Mouse (Mus musculus): ENCODE data around the gene Plvap. TPM values are rescaled to one million over a fixed set of nuclear protein-coding genes. Genes with fewer than 3 reads are reported as not detected.

Gene Plvap
- polyA plus RNA-seq, 1 experiment = 20.5 TPM

DNA sequence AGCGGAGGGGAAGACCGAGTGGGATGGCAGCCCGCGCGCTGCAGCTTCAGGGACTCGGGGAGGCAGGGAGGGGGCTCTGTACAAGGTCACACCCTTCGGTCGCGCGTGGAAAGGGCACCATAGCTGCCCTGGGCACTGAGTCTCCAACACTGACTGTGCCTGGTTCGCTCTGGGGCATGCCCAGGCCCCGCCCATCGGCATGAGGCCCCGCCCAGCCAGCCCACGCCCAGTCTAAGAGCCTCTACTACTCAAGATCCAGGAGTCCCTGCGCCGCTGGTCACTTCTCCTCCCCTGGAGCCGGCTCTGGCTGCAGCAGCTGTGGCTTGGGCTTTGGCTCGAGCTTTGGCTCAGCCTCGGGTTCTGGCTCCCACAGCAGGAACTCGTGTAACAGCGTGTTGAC, 54.6 kb downstream of the Plvap start:
- Histone ChIP-seq H3K27ac (ENCODE audit: control insufficient read depth, insufficient read depth, low read depth, low read length, poor library complexity) (no peak overlapping the region), H3K4me1 (ENCODE audit: control insufficient read depth, insufficient read depth, low read length) (no peaks in the 10 kb centered on the region), H3K4me3 (replicated peaks; ENCODE audit: control insufficient read depth, low read depth, low read length) (no peak overlapping the region)
- TF ChIP-seq POLR2A (IDR thresholded peaks at IDR 0.05; ENCODE audit: borderline replicate concordance, control insufficient read depth, low read depth, low read length) (no peak), CTCF (IDR thresholded peaks at IDR 0.05; ENCODE audit: control insufficient read depth, insufficient read depth, low read length) (no peak)
- WGBS = 82% methylated on average over 22 of the region's 22 CpGs

DNA sequence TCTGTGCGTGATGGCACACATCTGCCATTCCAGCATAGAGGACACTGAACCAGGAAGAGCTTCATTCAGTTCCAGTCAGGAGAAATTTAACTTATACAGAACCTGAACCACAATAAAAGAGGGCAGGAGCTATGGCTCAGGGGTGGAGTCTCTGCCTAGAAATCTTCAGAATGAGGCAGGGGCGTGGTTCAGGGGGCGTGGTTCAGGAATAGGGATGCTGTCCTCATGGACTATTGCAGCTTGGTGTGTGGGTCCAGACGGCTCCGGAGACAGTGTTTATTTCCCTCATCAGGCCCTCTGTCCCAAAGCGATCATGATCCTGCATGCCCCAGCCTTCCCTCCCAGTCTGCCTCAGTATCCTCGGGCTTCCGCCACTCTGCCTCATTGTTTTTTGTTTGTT, 56.9 kb downstream of the Plvap start:
- 76% methylated on average over 8 of the region's 8 CpGs for WGBS
- no peaks in the 10 kb centered on the region for H3K4me1 ChIP-seq (ENCODE audit: control insufficient read depth, insufficient read depth, low read length)
- TF ChIP-seq POLR2A (IDR thresholded peaks at IDR 0.05; ENCODE audit: borderline replicate concordance, control insufficient read depth, low read depth, low read length) (no peak), CTCF (IDR thresholded peaks at IDR 0.05; ENCODE audit: control insufficient read depth, insufficient read depth, low read length) (no peak)
- H3K4me3 ChIP-seq (replicated peaks; ENCODE audit: control insufficient read depth, low read depth, low read length) = no peak overlapping the region
- H3K27ac ChIP-seq (ENCODE audit: control insufficient read depth, insufficient read depth, low read depth, low read length, poor library complexity) = no peak overlapping the region

DNA sequence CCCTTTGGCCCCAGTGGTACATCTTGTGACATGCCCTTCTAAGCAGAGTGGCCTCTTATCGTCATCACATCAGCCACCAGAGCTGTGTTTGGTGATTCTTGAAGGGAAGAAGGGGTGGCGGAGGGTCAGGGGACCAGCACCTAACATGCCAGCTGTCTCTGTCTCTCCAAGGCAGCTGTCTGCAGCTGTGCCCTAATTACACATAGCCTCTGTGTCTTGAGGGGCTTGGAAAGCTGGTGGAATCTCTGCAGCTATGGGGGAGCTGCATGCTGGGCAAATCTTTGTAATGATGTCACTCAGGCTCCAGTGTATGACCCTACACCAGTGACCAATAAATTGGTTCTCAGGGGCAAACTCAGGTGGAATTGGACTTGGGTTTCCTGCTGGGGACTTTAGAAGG, 58.9 kb downstream of the Plvap start:
- no peak overlapping the region for H3K4me3 ChIP-seq (replicated peaks; ENCODE audit: control insufficient read depth, low read depth, low read length)
- TF ChIP-seq POLR2A (IDR thresholded peaks at IDR 0.05; ENCODE audit: borderline replicate concordance, control insufficient read depth, low read depth, low read length) (no peak), CTCF (IDR thresholded peaks at IDR 0.05; ENCODE audit: control insufficient read depth, insufficient read depth, low read length) (no peak)
- 69% methylated on average over 2 of the region's 2 CpGs for WGBS
- no peak overlapping the region for H3K27ac ChIP-seq (ENCODE audit: control insufficient read depth, insufficient read depth, low read depth, low read length, poor library complexity)
- H3K4me1 ChIP-seq (ENCODE audit: control insufficient read depth, insufficient read depth, low read length) = no peaks in the 10 kb centered on the region

DNA sequence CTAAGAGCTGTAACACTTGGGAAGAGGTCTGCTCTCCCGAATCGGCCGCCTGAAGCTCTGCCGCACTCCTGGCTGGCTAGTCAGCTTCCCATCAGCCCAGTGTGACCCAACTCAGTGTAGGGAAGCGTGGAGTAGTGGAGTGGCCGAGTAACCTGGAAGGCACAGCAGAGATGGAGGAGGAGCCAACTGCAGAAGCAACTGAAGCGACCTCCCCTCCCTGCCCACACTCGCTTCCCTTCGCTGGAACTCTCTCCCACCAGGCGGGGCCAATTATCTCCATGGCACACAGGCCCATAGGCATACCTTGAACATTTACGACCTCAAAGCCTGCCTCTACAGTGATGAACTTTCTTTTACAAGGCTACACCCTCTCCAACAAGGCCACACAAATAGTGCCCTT, 59.8 kb downstream of the Plvap start:
- Histone ChIP-seq H3K27ac (ENCODE audit: control insufficient read depth, insufficient read depth, low read depth, low read length, poor library complexity) (no peak overlapping the region), H3K4me1 (ENCODE audit: control insufficient read depth, insufficient read depth, low read length) (no peaks in the 10 kb centered on the region), H3K4me3 (replicated peaks; ENCODE audit: control insufficient read depth, low read depth, low read length) (no peak overlapping the region)
- WGBS = 68% methylated on average over 11 of the region's 11 CpGs
- TF ChIP-seq POLR2A (IDR thresholded peaks at IDR 0.05; ENCODE audit: borderline replicate concordance, control insufficient read depth, low read depth, low read length) (no peak), CTCF (IDR thresholded peaks at IDR 0.05; ENCODE audit: control insufficient read depth, insufficient read depth, low read length) (no peak)

DNA sequence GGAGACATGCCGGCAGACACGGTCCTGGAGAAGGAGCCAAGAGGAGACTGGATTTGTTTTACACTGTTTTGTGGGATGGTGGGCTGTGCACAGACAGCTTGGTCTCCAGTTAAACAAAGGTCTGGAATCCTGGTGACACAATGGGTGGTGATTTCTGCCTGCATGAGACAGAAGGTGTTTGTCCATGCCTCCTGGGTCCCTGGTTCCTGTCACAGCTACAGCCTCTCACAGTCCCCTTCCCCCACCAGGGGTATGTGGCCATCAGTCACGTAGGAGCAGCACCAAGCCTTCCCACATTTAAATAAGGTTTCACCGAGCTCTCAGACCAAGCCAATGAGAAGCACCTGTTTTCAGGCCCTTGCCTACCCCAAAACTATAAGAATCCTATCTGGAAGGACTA, 60.2 kb downstream of the Plvap start:
- 74% methylated on average over 4 of the region's 4 CpGs for WGBS
- Histone ChIP-seq H3K27ac (ENCODE audit: control insufficient read depth, insufficient read depth, low read depth, low read length, poor library complexity) (no peak overlapping the region), H3K4me1 (ENCODE audit: control insufficient read depth, insufficient read depth, low read length) (no peaks in the 10 kb centered on the region), H3K4me3 (replicated peaks; ENCODE audit: control insufficient read depth, low read depth, low read length) (no peak overlapping the region)
- TF ChIP-seq POLR2A (IDR thresholded peaks at IDR 0.05; ENCODE audit: borderline replicate concordance, control insufficient read depth, low read depth, low read length) = no peak
- no peak for TF ChIP-seq CTCF (IDR thresholded peaks at IDR 0.05; ENCODE audit: control insufficient read depth, insufficient read depth, low read length)

Other genes with a start within 250 kb of the Plvap start
- 30.4 and 64.6 TPM in 2 replicates for gene Myo9b, start 239.0 kb downstream of the Plvap start, polyA plus RNA-seq (2011; ENCODE audit: insufficient read depth, insufficient read length, low replicate concordance, missing spikeins)
- 41.4 and 48.2 TPM in 2 replicates for gene Haus8, start 238.8 kb downstream of the Plvap start, polyA plus RNA-seq (2011; ENCODE audit: insufficient read depth, insufficient read length, low replicate concordance, missing spikeins)
- gene Use1, start 144.9 kb downstream of the Plvap start, polyA plus RNA-seq (2011; ENCODE audit: insufficient read depth, insufficient read length, low replicate concordance, missing spikeins) = 75.6 and 139 TPM in 2 replicates
- 7.9 and 10.1 TPM in 2 replicates for gene Ocel1, start 140.5 kb downstream of the Plvap start, polyA plus RNA-seq (2011; ENCODE audit: insufficient read depth, insufficient read length, low replicate concordance, missing spikeins)
- gene Nr2f6, start 129.8 kb downstream of the Plvap start, polyA plus RNA-seq (2011; ENCODE audit: insufficient read depth, insufficient read length, low replicate concordance, missing spikeins) = 9.5 and 17.5 TPM in 2 replicates
- 7.2 and 15.9 TPM in 2 replicates for gene Ushbp1, start 116.0 kb downstream of the Plvap start, polyA plus RNA-seq (2011; ENCODE audit: insufficient read depth, insufficient read length, low replicate concordance, missing spikeins)
- gene Babam1, start 114.9 kb downstream of the Plvap start, polyA plus RNA-seq (2011; ENCODE audit: insufficient read depth, insufficient read length, low replicate concordance, missing spikeins) = 45.8 and 70.5 TPM in 2 replicates
- 54.2 and 97.5 TPM in 2 replicates for gene Ankle1, start 105.7 kb downstream of the Plvap start, polyA plus RNA-seq (2011; ENCODE audit: insufficient read depth, insufficient read length, low replicate concordance, missing spikeins)
- gene Abhd8, start 48.1 kb downstream of the Plvap start, polyA plus RNA-seq (2011; ENCODE audit: insufficient read depth, insufficient read length, low replicate concordance, missing spikeins) = 3.9 and 9.1 TPM in 2 replicates
- 24.3 and 42.9 TPM in 2 replicates for gene Mrpl34, start 46.8 kb downstream of the Plvap start, polyA plus RNA-seq (2011; ENCODE audit: insufficient read depth, insufficient read length, low replicate concordance, missing spikeins)
- gene Dda1, start 42.6 kb downstream of the Plvap start, polyA plus RNA-seq (2011; ENCODE audit: insufficient read depth, insufficient read length, low replicate concordance, missing spikeins) = 17.1 and 18.8 TPM in 2 replicates
- 2.9 and 6.3 TPM in 2 replicates for gene Ano8, start 25.8 kb downstream of the Plvap start, polyA plus RNA-seq (2011; ENCODE audit: insufficient read depth, insufficient read length, low replicate concordance, missing spikeins)
- gene Gtpbp3, start 23.6 kb downstream of the Plvap start, polyA plus RNA-seq (2011; ENCODE audit: insufficient read depth, insufficient read length, low replicate concordance, missing spikeins) = 6.3 and 7.9 TPM in 2 replicates
- not detected in 2 replicates for gene Ccdc194, start 14.0 kb upstream of the Plvap start, polyA plus RNA-seq (2011; ENCODE audit: insufficient read depth, insufficient read length, low replicate concordance, missing spikeins)
- 58.9 and 103 TPM in 2 replicates for gene Bst2, start 25.7 kb upstream of the Plvap start, polyA plus RNA-seq (2011; ENCODE audit: insufficient read depth, insufficient read length, low replicate concordance, missing spikeins)
- 23.8 and 47.7 TPM in 2 replicates for gene Mvb12a, start 31.2 kb upstream of the Plvap start, polyA plus RNA-seq (2011; ENCODE audit: insufficient read depth, insufficient read length, low replicate concordance, missing spikeins)
- 0.81 and 2.5 TPM in 2 replicates for gene Tmem221, start 47.1 kb upstream of the Plvap start, polyA plus RNA-seq (2011; ENCODE audit: insufficient read depth, insufficient read length, low replicate concordance, missing spikeins)
- gene Nxnl1, start 54.8 kb upstream of the Plvap start, polyA plus RNA-seq (2011; ENCODE audit: insufficient read depth, insufficient read length, low replicate concordance, missing spikeins) = not detected in 2 replicates
- gene Slc27a1, start 57.1 kb upstream of the Plvap start, polyA plus RNA-seq (2011; ENCODE audit: insufficient read depth, insufficient read length, low replicate concordance, missing spikeins) = 11.2 and 12.6 TPM in 2 replicates
- gene Pgls, start 80.4 kb upstream of the Plvap start, polyA plus RNA-seq (2011; ENCODE audit: insufficient read depth, insufficient read length, low replicate concordance, missing spikeins) = 111 and 147 TPM in 2 replicates
- gene Fam129c, start 85.9 kb upstream of the Plvap start, polyA plus RNA-seq (2011; ENCODE audit: insufficient read depth, insufficient read length, low replicate concordance, missing spikeins) = 67.8 and 106 TPM in 2 replicates
- gene Colgalt1, start 99.2 kb upstream of the Plvap start, polyA plus RNA-seq (2011; ENCODE audit: insufficient read depth, insufficient read length, low replicate concordance, missing spikeins) = 31.8 and 53.0 TPM in 2 replicates
- 0.18 TPM in 1 of 2 replicates, not detected in the other for gene Unc13a, start 160.0 kb upstream of the Plvap start, polyA plus RNA-seq (2011; ENCODE audit: insufficient read depth, insufficient read length, low replicate concordance, missing spikeins)
- 7.5 and 15.6 TPM in 2 replicates for gene Jak3, start 164.5 kb upstream of the Plvap start, polyA plus RNA-seq (2011; ENCODE audit: insufficient read depth, insufficient read length, low replicate concordance, missing spikeins)
- gene Insl3, start 177.5 kb upstream of the Plvap start, polyA plus RNA-seq (2011; ENCODE audit: insufficient read depth, insufficient read length, low replicate concordance, missing spikeins) = 10.2 and 16.7 TPM in 2 replicates
- gene B3gnt3, start 190.0 kb upstream of the Plvap start, polyA plus RNA-seq (2011; ENCODE audit: insufficient read depth, insufficient read length, low replicate concordance, missing spikeins) = 1.3 and 2.3 TPM in 2 replicates
- gene Fcho1, start 214.0 kb upstream of the Plvap start, polyA plus RNA-seq (2011; ENCODE audit: insufficient read depth, insufficient read length, low replicate concordance, missing spikeins) = 79.3 and 144 TPM in 2 replicates

All from bone marrow, adult 2 months (tissue).